Mouse (Mus musculus) brown adipose tissue, adult 24 weeks (tissue): ENCODE measurements around the gene Tmem8b. TPM values are rescaled to one million over a fixed set of nuclear protein-coding genes. Genes with fewer than 3 reads are reported as not detected.

ENCODE experiments used
- H3K27ac ChIP-seq: fragments of 200-500 bp; replicated peaks from 2 replicates; pipeline ENCODE4 v1.5.1; 2012; ENCODE audit warnings: low read depth, mild to moderate bottlenecking, low read length
- H3K4me1 ChIP-seq: fragments of 200-500 bp; 2 replicates; pipeline ENCODE4 v1.6.1; 2012; ENCODE audit warnings: low read length, mixed read lengths; ENCODE audit not compliant: control insufficient read depth, insufficient read depth, insufficient read length
- H3K4me3 ChIP-seq: fragments of 200-500 bp; 2 replicates; pipeline ENCODE4 v1.5.1; 2012; ENCODE audit warnings: low read depth, mild to moderate bottlenecking, low read length, moderate library complexity; ENCODE audit not compliant: insufficient read depth
- polyA plus RNA-seq: library from polyadenylated mRNA; stranded (reverse); fragments of >200 nt; gene quantifications from 2 replicates; pipeline ENCODE4 v1.2.4, GENCODE M21; 2012; ENCODE audit not compliant: missing spikeins, insufficient read depth, insufficient read length

Gene Tmem8b
- polyA plus RNA-seq, 1 experiment = 9.1 TPM

DNA sequence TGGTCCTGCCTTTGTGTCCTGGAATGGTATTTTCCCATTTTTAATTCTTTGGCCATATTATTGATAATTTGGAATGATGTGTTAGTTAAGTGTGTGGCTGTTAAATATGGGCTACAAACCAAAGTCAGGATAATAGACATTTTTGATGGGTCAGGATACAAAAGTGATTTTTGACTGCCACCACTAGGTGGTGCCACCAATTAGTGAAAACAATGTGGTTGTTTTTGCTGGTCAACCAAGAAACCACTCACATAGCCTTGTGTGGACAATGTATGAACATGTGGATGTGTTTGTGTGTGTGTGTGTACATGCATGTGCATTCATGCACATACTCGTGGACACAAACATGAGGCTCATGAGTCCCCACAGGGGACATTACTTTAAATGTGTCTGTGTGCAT, 56.0 kb downstream of the Tmem8b start:
- Histone ChIP-seq H3K4me1 (peaks cover 28% of the 10 kb centered on the region), H3K27ac (peak overlapping the region; percentile 26; the same call in 1 of the 2 replicates)

GRCm38 (mm10) chr4:43726228-43726993, 57.6 kb downstream of the Tmem8b start:
- peak overlapping the region; percentile 9 for H3K4me3 ChIP-seq
- peaks cover 28% of the 10 kb centered on the region for H3K4me1 ChIP-seq
- H3K27ac ChIP-seq = peak overlapping the region; percentile 92

More for the DNA sequence above, 56.0 kb downstream of the Tmem8b start:
- H3K4me3 ChIP-seq = no peak overlapping the region

GRCm38 (mm10) chr4:43726995-43727394, 58.2 kb downstream of the Tmem8b start, which contains the start of gene Hrct1:
Hrct1 (plus strand) TSS chr4:43727188.
- Histone ChIP-seq H3K4me1 (peaks cover 28% of the 10 kb centered on the region), H3K4me3 (peak within 1 kb of the TSS; percentile 61), H3K27ac (peak within 1 kb of the TSS; percentile 99)

GRCm38 (mm10) chr4:43727718-43728575, 59.2 kb downstream of the Tmem8b start:
- Histone ChIP-seq H3K4me1 (peaks cover 28% of the 10 kb centered on the region), H3K4me3 (peak overlapping the region; percentile 61), H3K27ac (peak overlapping the region; percentile 99)

DNA sequence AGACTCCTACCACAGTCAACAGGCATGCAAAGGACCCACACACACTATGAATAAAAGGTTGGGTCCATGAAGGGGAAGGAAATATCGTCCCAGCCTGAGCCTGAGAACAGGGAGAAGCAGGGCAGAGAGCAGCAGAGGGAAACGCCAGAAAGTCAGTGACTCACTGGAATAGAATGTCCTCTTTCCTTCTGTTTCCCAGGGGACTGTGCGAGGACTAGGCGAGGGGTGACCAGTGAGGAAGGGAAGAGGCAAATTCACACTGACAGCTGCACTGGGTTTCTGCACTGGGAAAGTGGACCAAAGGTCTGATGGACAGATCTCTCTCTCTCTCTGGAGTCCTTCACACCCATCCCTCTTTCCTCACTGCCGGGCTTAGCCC, 59.8 kb downstream of the Tmem8b start:
- Histone ChIP-seq H3K4me3 (peak overlapping the region; percentile 61), H3K27ac (peak overlapping the region; percentile 100), H3K4me1 (peaks cover 28% of the 10 kb centered on the region)

- Histone ChIP-seq H3K4me3 (peak overlapping the region; percentile 34), H3K27ac (peak overlapping the region; percentile 100), H3K4me1 (peaks cover 28% of the 10 kb centered on the region)
Measured at GRCm38 (mm10) chr4:43729126-43729525, 60.4 kb downstream of the Tmem8b start.

DNA sequence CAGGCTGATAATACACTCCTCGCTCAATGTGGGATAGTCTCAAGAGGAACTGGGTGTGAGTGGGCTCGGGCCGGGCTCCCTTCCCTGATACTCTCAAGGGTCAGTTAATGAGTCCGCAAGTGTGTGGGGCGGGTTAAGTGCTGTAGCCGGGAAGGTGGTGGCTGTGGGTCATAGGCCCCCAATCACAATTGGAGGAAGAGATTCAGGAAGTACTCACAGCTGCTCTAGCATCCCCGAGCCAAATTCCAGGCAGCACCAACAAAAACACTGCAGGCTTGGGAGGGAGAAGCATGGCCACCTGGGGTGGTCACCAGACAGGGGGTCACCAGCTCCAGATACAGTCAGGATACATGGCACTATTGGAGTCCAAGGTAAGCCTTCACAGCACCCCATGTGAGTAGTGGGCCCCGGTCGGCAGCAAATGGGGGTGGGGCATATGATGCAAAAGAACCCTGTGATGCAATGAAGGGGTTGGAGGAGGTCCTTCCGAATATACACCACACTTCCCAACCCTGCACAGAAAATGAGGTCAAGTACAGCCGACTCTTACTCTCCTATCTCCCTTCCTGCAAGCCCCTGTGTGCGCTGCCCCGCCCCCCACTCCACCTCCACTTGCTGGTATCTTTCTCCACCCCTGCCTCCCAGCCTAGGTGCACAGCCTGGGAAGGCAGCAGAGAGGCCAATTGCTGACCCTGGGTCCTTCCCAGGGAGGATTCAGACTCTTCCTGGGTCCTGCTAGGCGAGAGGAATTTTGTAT, 61.2 kb downstream of the Tmem8b start, which contains the start of gene Spaar:
TSS of gene Spaar (plus strand) at position 241 of the 757 bp plus-strand sequence.
- Histone ChIP-seq H3K27ac (peak within 1 kb of the TSS; percentile 100), H3K4me1 (peaks cover 28% of the 10 kb centered on the region), H3K4me3 (peak within 1 kb of the TSS; percentile 63)

DNA sequence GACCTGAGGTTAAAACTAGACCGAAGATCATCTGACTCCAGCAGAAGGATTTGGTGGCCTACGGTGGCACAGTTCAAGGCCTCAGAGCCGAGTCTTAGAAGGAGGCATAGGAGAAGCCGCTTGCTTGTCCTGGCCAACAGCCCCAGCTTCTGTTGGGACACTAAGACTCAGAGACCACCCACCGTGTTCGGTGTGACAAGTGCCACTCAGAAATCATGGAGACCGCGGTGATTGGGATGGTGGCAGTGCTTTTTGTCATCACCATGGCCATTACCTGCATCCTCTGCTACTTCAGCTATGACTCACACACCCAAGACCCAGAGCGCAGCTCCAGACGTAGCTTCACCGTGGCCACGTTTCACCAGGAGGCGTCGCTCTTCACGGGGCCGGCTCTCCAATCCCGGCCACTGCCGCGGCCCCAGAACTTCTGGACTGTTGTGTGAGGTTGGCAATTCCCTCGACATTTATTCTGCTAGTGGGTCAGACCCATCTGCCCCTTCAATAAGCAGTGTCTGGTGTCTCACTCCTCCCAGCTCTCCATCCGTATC, 62.1 kb downstream of the Tmem8b start:
- H3K4me1 ChIP-seq = peaks cover 33% of the 10 kb centered on the region
- H3K27ac ChIP-seq = peak overlapping the region; percentile 100
- H3K4me3 ChIP-seq = peak overlapping the region; percentile 63

DNA sequence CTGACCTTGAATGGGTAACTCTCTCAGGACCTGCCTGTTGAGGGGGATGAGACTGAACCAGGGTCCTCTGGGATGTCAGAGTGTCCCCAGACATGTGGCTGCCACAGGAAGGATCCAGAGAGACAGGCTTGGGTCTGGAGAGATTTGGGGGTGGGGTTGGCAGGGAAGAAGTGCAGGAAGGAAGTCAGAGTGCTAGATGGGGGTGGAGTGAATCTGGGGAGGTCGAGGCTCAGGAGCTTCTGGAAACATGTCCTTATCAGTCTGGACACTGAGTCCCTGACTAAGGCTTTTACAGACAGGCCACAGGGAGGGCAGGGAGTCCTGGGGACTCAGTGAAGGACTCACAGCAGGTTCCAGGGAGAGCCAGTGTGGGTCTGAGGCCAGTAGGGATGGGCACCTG, 63.4 kb downstream of the Tmem8b start:
- peak overlapping the region; percentile 100 for H3K27ac ChIP-seq
- H3K4me1 ChIP-seq = peaks cover 35% of the 10 kb centered on the region
- H3K4me3 ChIP-seq = peak overlapping the region; percentile 62

DNA sequence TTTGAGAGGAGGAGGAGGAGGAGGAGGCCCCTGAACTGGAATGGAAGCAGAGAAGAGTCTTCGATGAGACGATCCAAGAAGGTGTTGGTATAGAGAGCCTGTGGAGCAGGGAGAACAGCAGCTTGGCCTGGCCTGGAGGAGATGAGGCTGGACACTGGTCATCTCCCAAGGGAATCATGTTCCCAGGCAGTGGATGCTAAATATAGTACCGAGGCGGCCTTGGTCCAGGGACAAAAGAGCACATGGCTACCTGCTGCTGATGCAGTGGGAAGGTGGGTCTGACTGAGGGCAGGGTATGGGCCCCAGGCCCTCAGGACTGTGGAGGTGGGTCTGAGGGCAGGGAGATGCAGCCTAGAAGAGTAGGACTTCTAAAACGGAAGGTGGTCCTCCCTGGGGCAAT, 64.4 kb downstream of the Tmem8b start:
- peak overlapping the region; percentile 100 for H3K27ac ChIP-seq
- peak overlapping the region; percentile 62 for H3K4me3 ChIP-seq
- peaks cover 36% of the 10 kb centered on the region for H3K4me1 ChIP-seq

GRCm38 (mm10) chr4:43737144-43737543, 68.4 kb downstream of the Tmem8b start:
- Histone ChIP-seq H3K27ac (peak overlapping the region; percentile 76), H3K4me1 (peaks cover 40% of the 10 kb centered on the region), H3K4me3 (no peak overlapping the region)

GRCm38 (mm10) chr4:43738989-43739674, 70.4 kb downstream of the Tmem8b start:
- Histone ChIP-seq H3K4me3 (no peak overlapping the region), H3K4me1 (peaks cover 43% of the 10 kb centered on the region), H3K27ac (peak overlapping the region; percentile 53; the same call in 1 of the 2 replicates)

DNA sequence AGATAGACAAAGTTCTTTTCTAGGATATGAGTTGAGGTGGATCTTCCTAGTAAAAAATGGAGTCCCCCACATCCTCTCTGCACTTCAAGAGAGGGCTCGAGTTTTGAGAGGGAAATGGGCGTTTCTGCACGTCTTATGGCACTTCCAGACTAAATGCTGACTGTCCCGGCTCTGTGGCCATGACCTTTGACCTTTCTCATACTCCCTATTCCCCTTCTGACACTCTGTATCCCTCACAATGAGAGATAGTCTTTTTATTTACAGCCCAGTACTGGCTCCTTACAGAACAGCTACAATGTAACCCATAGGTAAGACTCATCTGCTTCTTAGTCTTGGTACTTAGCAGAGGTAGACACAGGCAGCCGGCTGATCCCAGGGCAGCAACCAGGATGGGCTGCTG, 72.8 kb downstream of the Tmem8b start:
- H3K4me1 ChIP-seq = peaks cover 28% of the 10 kb centered on the region
- peak overlapping the region; percentile 73 for H3K27ac ChIP-seq
- H3K4me3 ChIP-seq = no peak overlapping the region
